Mouse (Mus musculus) neural tube, embryonic 12.5 days (tissue): ENCODE measurements around the gene Gigyf1. TPM values are rescaled to one million over a fixed set of nuclear protein-coding genes. Genes with fewer than 3 reads are reported as not detected.

Source experiments
- ATAC-seq: fragments of 200-750 bp; cut with Nextera tagmentation; 2 replicates; pipeline ENCODE4 v1.8.0; 2017; ENCODE audit warnings: low read depth, mild to moderate bottlenecking, moderate TSS enrichment, moderate library complexity; ENCODE audit not compliant: low FRiP score
- H3K27ac ChIP-seq: fragments of 300-500 bp; sonication (generic); 2 replicates; pipeline ENCODE4 v1.5.1; 2016
- H3K27me3 ChIP-seq: fragments of 300-500 bp; sonication (generic); replicated peaks from 2 replicates; pipeline ENCODE4 v1.6.1; 2016; ENCODE audit warnings: mild to moderate bottlenecking
- H3K36me3 ChIP-seq: fragments of 300-500 bp; sonication (generic); 2 replicates; pipeline ENCODE4 v1.6.1; 2016; ENCODE audit warnings: mild to moderate bottlenecking
- H3K4me1 ChIP-seq: fragments of 300-500 bp; sonication (generic); 2 replicates; pipeline ENCODE4 v1.6.1; 2016
- H3K4me2 ChIP-seq: fragments of 300-500 bp; sonication (generic); replicated peaks from 2 replicates; pipeline ENCODE4 v1.6.1; 2016; ENCODE audit warnings: mild to moderate bottlenecking
- H3K4me3 ChIP-seq: fragments of 300-500 bp; sonication (generic); 2 replicates; pipeline ENCODE4 v1.5.1; 2016
- H3K9ac ChIP-seq: fragments of 300-500 bp; sonication (generic); 2 replicates; pipeline ENCODE4 v1.6.1; 2016; ENCODE audit warnings: mild to moderate bottlenecking
- H3K9me3 ChIP-seq: fragments of 300-500 bp; sonication (generic); 2 replicates; pipeline ENCODE4 v1.6.1; 2016; ENCODE audit warnings: mild to moderate bottlenecking
- WGBS: fragments of 180-500 bp; shearing (Covaris S2); methylation state at CpG from one replicate; pipeline ENCODE4 v1.1.7; 2016; 5-methylcytosine and 5-hydroxymethylcytosine counted together
- polyA plus RNA-seq: library from polyadenylated mRNA; unstranded; fragments of >200 nt; fragmentation: Nextera tagmentation; extraction: Ambion mirVana; gene quantifications from 2 replicates; pipeline ENCODE4 v1.2.1, GENCODE M21; 2016

Gene Gigyf1
- polyA plus RNA-seq, 1 experiment from 2014 or later, result 17.6 TPM

- no peaks in the 10 kb centered on the region for H3K9me3 ChIP-seq
- H3K36me3 ChIP-seq, result peaks cover 38% of the 10 kb centered on the region
- peak; percentile 69 for ATAC-seq
- H3K27me3 ChIP-seq, result no peaks in the 10 kb centered on the region
- peak overlapping the region; percentile 91 for H3K9ac ChIP-seq
- H3K4me3 ChIP-seq, result peak overlapping the region; percentile 93
- WGBS, result 1% methylated on average over 45 of the region's 46 CpGs
- peaks cover 35% of the 10 kb centered on the region for H3K4me1 ChIP-seq
- H3K4me2 ChIP-seq, result peak overlapping the region; percentile 91
- peak overlapping the region; percentile 95 for H3K27ac ChIP-seq
Observed at GRCm38 (mm10) chr5:137530588-137531413, 12.5 kb downstream of the Gigyf1 start.

GRCm38 (mm10) chr5:137531414-137532130, 13.2 kb downstream of the Gigyf1 start:
- ATAC-seq, result peak; percentile 29
- peak overlapping the region; percentile 93 for H3K4me3 ChIP-seq
- H3K4me2 ChIP-seq, result peak overlapping the region; percentile 91
- H3K27me3 ChIP-seq, result no peaks in the 10 kb centered on the region
- under 1% methylated on average over 49 of the region's 51 CpGs for WGBS
- H3K9ac ChIP-seq, result peak overlapping the region; percentile 91
- H3K27ac ChIP-seq, result peak overlapping the region; percentile 95
- no peaks in the 10 kb centered on the region for H3K9me3 ChIP-seq
- H3K4me1 ChIP-seq, result peaks cover 29% of the 10 kb centered on the region
- H3K36me3 ChIP-seq, result peaks cover 31% of the 10 kb centered on the region

- Histone ChIP-seq H3K9me3 (no peaks in the 10 kb centered on the region), H3K4me2 (peak overlapping the region; percentile 91), H3K36me3 (peaks cover 26% of the 10 kb centered on the region), H3K4me1 (peaks cover 27% of the 10 kb centered on the region), H3K27ac (peak overlapping the region; percentile 95), H3K4me3 (peak overlapping the region; percentile 93), H3K9ac (peak overlapping the region; percentile 91), H3K27me3 (no peaks in the 10 kb centered on the region)
- WGBS, result under 1% methylated on average over 19 of the region's 19 CpGs
- ATAC-seq, result no peak
Observed at GRCm38 (mm10) chr5:137532131-137532807, 13.9 kb downstream of the Gigyf1 start.

- H3K4me1 ChIP-seq, result peaks cover 25% of the 10 kb centered on the region
- H3K27ac ChIP-seq, result peak overlapping the region; percentile 95
- no peaks in the 10 kb centered on the region for H3K9me3 ChIP-seq
- no peaks in the 10 kb centered on the region for H3K27me3 ChIP-seq
- peak overlapping the region; percentile 91 for H3K4me2 ChIP-seq
- H3K36me3 ChIP-seq, result peaks cover 21% of the 10 kb centered on the region
- peak overlapping the region; percentile 91 for H3K9ac ChIP-seq
- H3K4me3 ChIP-seq, result peak overlapping the region; percentile 93
- ATAC-seq, result peak; percentile 17; the same call in 1 of the 2 replicates
- 1% methylated on average over 12 of the region's 12 CpGs for WGBS
Observed at GRCm38 (mm10) chr5:137532808-137533116, 14.4 kb downstream of the Gigyf1 start.

GRCm38 (mm10) chr5:137533117-137533827, 14.9 kb downstream of the Gigyf1 start, which contains the start of the genes Epo and Gnb2:
Gene Epo, minus strand, starts transcription at chr5:137533242.
Gene Gnb2, minus strand, starts transcription at chr5:137533510.
- peak within 1 kb of the TSS; percentile 93 for H3K4me3 ChIP-seq
- no peaks in the 10 kb centered on the region for H3K27me3 ChIP-seq
- H3K9me3 ChIP-seq, result no peaks in the 10 kb centered on the region
- peaks cover 22% of the 10 kb centered on the region for H3K4me1 ChIP-seq
- under 1% methylated on average over 40 of the region's 40 CpGs for WGBS
- ATAC-seq, result peak; percentile 42
- H3K36me3 ChIP-seq, result peaks cover 16% of the 10 kb centered on the region
- H3K27ac ChIP-seq, result peak within 1 kb of the TSS; percentile 95
- H3K9ac ChIP-seq, result peak within 1 kb of the TSS; percentile 91
- H3K4me2 ChIP-seq, result peak within 1 kb of the TSS; percentile 91

- Histone ChIP-seq H3K4me1 (peaks cover 12% of the 10 kb centered on the region), H3K4me2 (no peak overlapping the region), H3K9ac (no peak overlapping the region), H3K4me3 (no peak overlapping the region), H3K36me3 (peaks cover 1% of the 10 kb centered on the region), H3K27me3 (no peaks in the 10 kb centered on the region), H3K27ac (no peak overlapping the region), H3K9me3 (no peaks in the 10 kb centered on the region)
- 96% methylated on average over 3 of the region's 3 CpGs for WGBS
- no peak for ATAC-seq
Observed at GRCm38 (mm10) chr5:137534762-137535161, 16.4 kb downstream of the Gigyf1 start.

GRCm38 (mm10) chr5:137535318-137535717, 17.0 kb downstream of the Gigyf1 start:
- no peak overlapping the region for H3K27ac ChIP-seq
- H3K4me1 ChIP-seq, result peaks cover 6% of the 10 kb centered on the region
- H3K4me2 ChIP-seq, result no peak overlapping the region
- no peaks in the 10 kb centered on the region for H3K27me3 ChIP-seq
- 84% methylated on average over 9 of the region's 9 CpGs for WGBS
- no peaks in the 10 kb centered on the region for H3K9me3 ChIP-seq
- H3K36me3 ChIP-seq, result no peaks in the 10 kb centered on the region
- no peak overlapping the region for H3K4me3 ChIP-seq
- no peak overlapping the region for H3K9ac ChIP-seq
- no peak for ATAC-seq

- no peaks in the 10 kb centered on the region for H3K4me1 ChIP-seq
- WGBS, result 79% methylated on average over 4 of the region's 4 CpGs
- no peaks in the 10 kb centered on the region for H3K36me3 ChIP-seq
- no peak for ATAC-seq
- no peak overlapping the region for H3K27ac ChIP-seq
- H3K4me2 ChIP-seq, result no peak overlapping the region
- H3K27me3 ChIP-seq, result no peaks in the 10 kb centered on the region
- no peaks in the 10 kb centered on the region for H3K9me3 ChIP-seq
- H3K9ac ChIP-seq, result no peak overlapping the region
- no peak overlapping the region for H3K4me3 ChIP-seq
Observed at GRCm38 (mm10) chr5:137537461-137537860, 19.1 kb downstream of the Gigyf1 start.

- no peaks in the 10 kb centered on the region for H3K4me1 ChIP-seq
- H3K4me2 ChIP-seq, result no peak overlapping the region
- no peaks in the 10 kb centered on the region for H3K36me3 ChIP-seq
- H3K9me3 ChIP-seq, result no peaks in the 10 kb centered on the region
- no peaks in the 10 kb centered on the region for H3K27me3 ChIP-seq
- H3K27ac ChIP-seq, result no peak overlapping the region
- H3K4me3 ChIP-seq, result no peak overlapping the region
- 74% methylated on average over 7 of the region's 7 CpGs for WGBS
- no peak for ATAC-seq
- no peak overlapping the region for H3K9ac ChIP-seq
Observed at GRCm38 (mm10) chr5:137539291-137539801, 21.0 kb downstream of the Gigyf1 start.

GRCm38 (mm10) chr5:137540991-137541390, 22.6 kb downstream of the Gigyf1 start:
- no peaks in the 10 kb centered on the region for H3K27me3 ChIP-seq
- H3K4me3 ChIP-seq, result no peak overlapping the region
- H3K27ac ChIP-seq, result no peak overlapping the region
- no peak overlapping the region for H3K9ac ChIP-seq
- H3K4me1 ChIP-seq, result no peaks in the 10 kb centered on the region
- no peak for ATAC-seq
- H3K9me3 ChIP-seq, result no peaks in the 10 kb centered on the region
- H3K36me3 ChIP-seq, result no peaks in the 10 kb centered on the region
- H3K4me2 ChIP-seq, result no peak overlapping the region
- WGBS, result 69% methylated on average over 6 of the region's 6 CpGs

- ATAC-seq, result no peak
- no peaks in the 10 kb centered on the region for H3K9me3 ChIP-seq
- H3K4me2 ChIP-seq, result no peak overlapping the region
- no peak overlapping the region for H3K4me3 ChIP-seq
- WGBS, result 78% methylated on average over 5 of the region's 5 CpGs
- H3K27me3 ChIP-seq, result no peaks in the 10 kb centered on the region
- no peaks in the 10 kb centered on the region for H3K36me3 ChIP-seq
- H3K27ac ChIP-seq, result no peak overlapping the region
- H3K9ac ChIP-seq, result no peak overlapping the region
- H3K4me1 ChIP-seq, result no peaks in the 10 kb centered on the region
Observed at GRCm38 (mm10) chr5:137541768-137542540, 23.6 kb downstream of the Gigyf1 start.
